In genomic region chr14:48199506-48199905, GRCm38 (mm10) we compare ENCODE assay signal across 22 mouse cellular contexts.
DNase-seq lines count a peak whose midpoint lies in the region; ATAC-seq and TF ChIP-seq lines count a peak whose summit lies in the region.
"Had no signal": no experiment of that assay in that cellular context is flagged by ENCODE, and none has a peak within 500 bp of the region (broad histone marks: within the 10 kb centered on the region; RNA-seq: fewer than 3 reads in every experiment).

No protein-coding gene starts in this region.

- no peak for DNase-seq in frontal cortex, postnatal 36 days (ENCODE audit: low spot score in 2 of 2)
- DNase-seq in lung, embryonic 14.5 days = peak; percentile 56
- no peak for DNase-seq in lung, adult 2 months
- peak; percentile 59 for DNase-seq in lung, postnatal 10 days
- DNase-seq in lung, postnatal 4 days = no peak
- DNase-seq in cerebellum, adult 11 months = no peak
- DNase-seq: adrenal gland, postnatal 10 days; adrenal gland, postnatal 36 days; B cell, adult 2 months; gastrocnemius, postnatal 25 days; heart, adult 2 months had no signal

- ATAC-seq in frontal cortex, adult (ENCODE audit: low TSS enrichment) = 0 out of 2 replicates have a peak, but pooled peaks have one; percentile 5
- no peak for ATAC-seq in lung, embryonic 14.5 days (ENCODE audit: insufficient read depth)
- ATAC-seq: forebrain, embryonic 15.5 days; Patski had no signal

- H3K9ac ChIP-seq in lung, embryonic 14.5 days = no peak overlapping the region
- H3K9ac ChIP-seq: embryonic facial prominence, embryonic 12.5 days; embryonic facial prominence, embryonic 15.5 days; forebrain, embryonic 15.5 days; heart, embryonic 13.5 days; hindbrain, embryonic 12.5 days; hindbrain, embryonic 15.5 days had no signal

- no peak overlapping the region for H3K4me2 ChIP-seq in lung, embryonic 14.5 days
- H3K4me2 ChIP-seq: embryonic facial prominence, embryonic 12.5 days; embryonic facial prominence, embryonic 15.5 days; forebrain, embryonic 15.5 days; heart, embryonic 13.5 days; hindbrain, embryonic 12.5 days; hindbrain, embryonic 15.5 days had no signal

- no peak for TF ChIP-seq CTCF in lung, embryonic 14.5 days (IDR thresholded peaks at IDR 0.05; ENCODE audit: low read depth)
- TF ChIP-seq CTCF in lung, adult 2 months (IDR thresholded peaks at IDR 0.05; ENCODE audit: insufficient read depth, low read length) = no peak

- TF ChIP-seq POLR2A in lung, adult 2 months (IDR thresholded peaks at IDR 0.05; ENCODE audit: borderline replicate concordance, extremely low read depth, low read depth, low read length) = no peak

- peaks cover 43% of the 10 kb centered on the region for H3K4me1 ChIP-seq in lung, embryonic 14.5 days (ENCODE audit: insufficient read depth)
- peaks cover 2% of the 10 kb centered on the region for H3K4me1 ChIP-seq in lung, adult 2 months (ENCODE audit: control insufficient read depth, insufficient read depth, low read length)

- H3K36me3 ChIP-seq in lung, embryonic 14.5 days (ENCODE audit: insufficient read depth) = no peaks in the 10 kb centered on the region
- H3K36me3 ChIP-seq: embryonic facial prominence, embryonic 12.5 days; embryonic facial prominence, embryonic 15.5 days; forebrain, embryonic 15.5 days; G1E; heart, embryonic 13.5 days; hindbrain, embryonic 12.5 days; hindbrain, embryonic 15.5 days had no signal

- peak overlapping the region; percentile 37; the same call in 1 of the 2 replicates for H3K27ac ChIP-seq in lung, embryonic 14.5 days (ENCODE audit: low read depth)
- H3K27ac ChIP-seq: embryonic facial prominence, embryonic 12.5 days; embryonic facial prominence, embryonic 15.5 days; forebrain, embryonic 15.5 days; heart, adult 2 months; heart, embryonic 13.5 days; hindbrain, embryonic 12.5 days; hindbrain, embryonic 15.5 days had no signal

- H3K27me3 ChIP-seq in lung, embryonic 14.5 days (ENCODE audit: insufficient read depth, low read length) = no peaks in the 10 kb centered on the region
- H3K27me3 ChIP-seq: CH12.LX; embryonic facial prominence, embryonic 12.5 days; forebrain, embryonic 15.5 days; hindbrain, embryonic 12.5 days; hindbrain, embryonic 15.5 days; Patski had no signal

- no peaks in the 10 kb centered on the region for H3K9me3 ChIP-seq in lung, embryonic 14.5 days (ENCODE audit: low read depth, low read length)
- H3K9me3 ChIP-seq: embryonic facial prominence, embryonic 12.5 days; embryonic facial prominence, embryonic 15.5 days; forebrain, embryonic 15.5 days; G1E; heart, embryonic 10.5 days; heart, embryonic 13.5 days; hindbrain, embryonic 12.5 days; hindbrain, embryonic 15.5 days had no signal

- 49% methylated on average over 4 of the region's 4 CpGs for WGBS in lung, embryonic 14.5 days
- 64% methylated on average over 4 of the region's 4 CpGs for WGBS in lung, adult 2 months

- H3K4me3 ChIP-seq in lung, embryonic 14.5 days (ENCODE audit: low read depth, low read length) = no peak overlapping the region
- no peak overlapping the region for H3K4me3 ChIP-seq in lung, adult 2 months (replicated peaks; ENCODE audit: extremely low read depth, low read depth, low read length)
- H3K4me3 ChIP-seq: embryonic facial prominence, embryonic 12.5 days; embryonic facial prominence, embryonic 15.5 days; forebrain, embryonic 15.5 days; heart, adult 2 months; heart, embryonic 10.5 days; heart, embryonic 13.5 days; hindbrain, embryonic 12.5 days; hindbrain, embryonic 15.5 days had no signal

Comparison
In these comparisons a context has a peak if more than half of its experiments do, and no peak if none do; other contexts are left out.
1. DNase-seq: peak in lung, embryonic 14.5 days (single experiment) and lung, postnatal 10 days (single experiment); none in frontal cortex, postnatal 36 days (0 of 2), lung, adult 2 months (single experiment), lung, postnatal 4 days (0 of 2) and cerebellum, adult 11 months (single experiment).